Mouse (Mus musculus): Measurements from ENCODE around the gene Cryzl2.

DNA sequence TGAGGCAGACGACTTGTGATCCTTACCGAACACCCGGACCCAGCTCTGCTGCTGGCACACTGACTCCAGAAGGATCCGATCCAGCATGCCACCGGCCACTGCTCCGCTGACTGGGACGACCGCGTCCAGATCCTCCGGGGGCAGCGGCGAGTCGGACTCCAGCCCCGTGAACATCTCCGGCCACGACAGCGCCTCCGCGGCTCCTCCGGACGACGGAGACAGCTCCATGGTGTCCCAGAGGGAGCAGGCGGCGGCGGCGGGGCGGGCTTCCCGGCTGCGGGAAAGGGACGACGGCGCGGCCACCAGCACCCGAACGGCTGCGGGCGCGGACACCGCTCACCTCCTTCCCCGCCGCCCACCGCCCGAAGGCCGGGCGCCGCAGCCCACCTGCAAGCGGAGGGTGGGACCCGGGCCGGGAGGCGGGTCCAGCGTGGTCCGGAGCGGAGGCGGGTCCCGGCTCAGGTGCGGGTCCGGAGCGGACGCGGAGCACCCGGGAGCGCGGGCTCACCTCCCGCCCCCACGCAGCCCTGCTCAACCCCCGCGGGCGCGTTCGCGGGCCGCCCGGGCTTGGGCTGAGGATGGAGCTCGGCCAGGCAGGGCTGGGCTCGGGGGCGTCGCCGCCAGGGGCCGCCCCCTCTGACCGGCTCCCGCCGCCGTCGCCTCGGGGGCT, 46.5 kb upstream of the Cryzl2 start:
- TF ChIP-seq POLR2A (IDR thresholded peaks at IDR 0.05; ENCODE audit: extremely low read depth, insufficient read depth, low read length), result no peak
- no peak for TF ChIP-seq CTCF (IDR thresholded peaks at IDR 0.05; ENCODE audit: extremely low read depth, insufficient read depth, low read length)

All from cortical plate, adult 2 months (tissue).